Mouse (Mus musculus) hindbrain, embryonic 13.5 days (tissue): ENCODE results near the gene Npy4r. TPM values are rescaled to one million over a fixed set of nuclear protein-coding genes. Genes with fewer than 3 reads are reported as not detected.
A peak's percentile ranks its signal among the peaks of the same experiment; 100 is the strongest.

Experiments used
- ATAC-seq: fragments of 200-750 bp; cut with Nextera tagmentation; 2 replicates; pipeline ENCODE4 v1.8.0; 2017; ENCODE audit warnings: moderate TSS enrichment; ENCODE audit not compliant: low FRiP score
- H3K27ac ChIP-seq: fragments of 300-500 bp; sonication (generic); 2 replicates; pipeline ENCODE4 v1.5.1; 2015; ENCODE audit warnings: inconsistent platforms, mild to moderate bottlenecking, moderate library complexity
- H3K27me3 ChIP-seq: fragments of 300-500 bp; sonication (generic); 2 replicates; pipeline ENCODE4 v1.6.1; 2015; ENCODE audit warnings: mild to moderate bottlenecking, inconsistent platforms
- H3K36me3 ChIP-seq: fragments of 300-500 bp; sonication (generic); 2 replicates; pipeline ENCODE4 v1.6.1; 2015; ENCODE audit warnings: mild to moderate bottlenecking, inconsistent platforms
- H3K4me1 ChIP-seq: fragments of 300-500 bp; sonication (generic); replicated peaks from 2 replicates; pipeline ENCODE4 v1.6.1; 2015; ENCODE audit warnings: inconsistent platforms
- H3K4me2 ChIP-seq: fragments of 300-500 bp; sonication (generic); 2 replicates; pipeline ENCODE4 v1.6.1; 2015; ENCODE audit warnings: inconsistent platforms, mild to moderate bottlenecking, moderate library complexity
- H3K4me3 ChIP-seq: fragments of 300-500 bp; sonication (generic); 2 replicates; pipeline ENCODE4 v1.5.1; 2015; ENCODE audit warnings: mild to moderate bottlenecking, inconsistent platforms
- H3K9ac ChIP-seq: fragments of 300-500 bp; sonication (generic); 2 replicates; pipeline ENCODE4 v1.6.1; 2015; ENCODE audit warnings: mild to moderate bottlenecking, inconsistent platforms
- H3K9me3 ChIP-seq: fragments of 300-500 bp; sonication (generic); 2 replicates; pipeline ENCODE4 v1.6.1; 2016; ENCODE audit warnings: inconsistent platforms
- WGBS: fragments of 180-500 bp; shearing (Covaris S2); methylation state at CpG from one replicate; pipeline ENCODE4 v1.1.7; 2015; 5-methylcytosine and 5-hydroxymethylcytosine counted together
- polyA plus RNA-seq: library from polyadenylated mRNA; unstranded; fragments of >200 nt; fragmentation: Nextera tagmentation; extraction: Ambion mirVana; gene quantifications from 2 replicates; pipeline ENCODE4 v1.2.1, GENCODE M21; 2015

Npy4r gene
- polyA plus RNA-seq, 1 experiment from 2014 or later, result 0.18 TPM

GRCm38 (mm10) chr14:34107594-34107993, 44.7 kb downstream of the Npy4r start:
- ATAC-seq, result no peak
- no peaks in the 10 kb centered on the region for H3K27me3 ChIP-seq
- WGBS, result 83% methylated on average over 4 of the region's 4 CpGs

DNA sequence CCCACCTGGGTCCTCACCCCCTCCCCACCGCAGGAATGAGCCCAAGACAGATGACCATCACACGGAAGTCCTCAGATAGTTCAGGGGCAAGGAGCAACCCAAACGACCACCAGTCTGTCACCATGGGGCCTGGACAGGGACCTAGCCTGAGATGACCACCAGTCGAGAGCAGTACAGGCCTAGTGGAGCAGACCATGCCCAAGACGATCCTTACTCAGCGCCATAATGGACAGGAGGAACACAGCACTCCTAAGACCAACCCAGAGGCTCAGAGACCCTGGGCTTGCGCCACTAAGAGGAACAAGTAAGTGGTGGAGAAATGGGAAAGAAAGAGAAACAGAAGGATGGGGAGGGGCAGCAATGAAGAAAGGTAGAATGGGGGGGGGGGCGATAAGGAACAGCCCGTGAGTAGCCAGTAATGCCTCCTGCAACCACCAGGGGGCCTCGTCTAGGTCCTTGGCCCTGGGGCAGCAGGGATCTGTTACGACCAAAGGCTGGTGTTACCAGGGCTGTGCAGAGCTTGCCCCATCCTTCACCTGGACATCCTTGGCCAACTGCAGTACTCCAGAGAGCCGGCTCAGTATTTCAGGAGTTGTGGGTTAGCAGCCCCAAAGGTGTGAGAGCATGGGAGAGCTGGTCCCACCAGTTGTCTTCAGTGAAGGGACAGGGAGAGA, 45.8 kb downstream of the Npy4r start:
- H3K9me3 ChIP-seq, result no peaks in the 10 kb centered on the region
- H3K9ac ChIP-seq, result no peak overlapping the region
- no peaks in the 10 kb centered on the region for H3K27me3 ChIP-seq
- no peak overlapping the region for H3K27ac ChIP-seq
- no peaks in the 10 kb centered on the region for H3K4me1 ChIP-seq
- H3K36me3 ChIP-seq, result no peaks in the 10 kb centered on the region
- H3K4me3 ChIP-seq, result no peak overlapping the region
- ATAC-seq, result no peak
- no peak overlapping the region for H3K4me2 ChIP-seq
- 57% methylated on average over 11 of the region's 12 CpGs for WGBS

More at GRCm38 (mm10) chr14:34107594-34107993, 44.7 kb downstream of the Npy4r start:
- Histone ChIP-seq H3K9me3 (no peaks in the 10 kb centered on the region), H3K36me3 (no peaks in the 10 kb centered on the region), H3K27ac (no peak overlapping the region), H3K4me1 (no peaks in the 10 kb centered on the region), H3K9ac (no peak overlapping the region), H3K4me2 (no peak overlapping the region), H3K4me3 (no peak overlapping the region)

DNA sequence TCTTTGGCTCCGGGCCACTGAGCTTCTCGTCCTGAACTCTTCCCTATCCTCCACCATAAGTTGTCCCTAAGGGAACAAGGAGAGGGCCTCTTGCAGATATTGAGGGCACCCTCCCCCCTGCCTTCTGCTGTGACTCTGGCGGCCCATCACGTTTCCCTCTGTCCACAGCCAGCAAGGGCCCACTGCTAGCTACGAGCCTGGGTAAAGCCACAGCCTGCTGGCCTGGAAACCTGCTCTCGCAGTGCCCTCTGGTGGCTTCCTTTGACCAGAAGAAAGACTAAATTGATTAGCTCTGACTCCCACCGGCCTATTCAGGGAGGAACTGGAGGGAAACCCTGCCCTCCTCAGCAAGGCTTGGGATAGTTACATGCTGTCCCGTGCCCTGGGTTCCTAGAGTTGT, 47.4 kb downstream of the Npy4r start:
- Histone ChIP-seq H3K4me2 (no peak overlapping the region), H3K27me3 (no peaks in the 10 kb centered on the region), H3K36me3 (no peaks in the 10 kb centered on the region), H3K4me1 (no peaks in the 10 kb centered on the region), H3K4me3 (no peak overlapping the region), H3K9me3 (no peaks in the 10 kb centered on the region), H3K9ac (no peak overlapping the region), H3K27ac (no peak overlapping the region)
- WGBS, result 26% methylated on average over 8 of the region's 8 CpGs
- ATAC-seq, result 0 out of 2 replicates have a peak, but pooled peaks have one; percentile 24

DNA sequence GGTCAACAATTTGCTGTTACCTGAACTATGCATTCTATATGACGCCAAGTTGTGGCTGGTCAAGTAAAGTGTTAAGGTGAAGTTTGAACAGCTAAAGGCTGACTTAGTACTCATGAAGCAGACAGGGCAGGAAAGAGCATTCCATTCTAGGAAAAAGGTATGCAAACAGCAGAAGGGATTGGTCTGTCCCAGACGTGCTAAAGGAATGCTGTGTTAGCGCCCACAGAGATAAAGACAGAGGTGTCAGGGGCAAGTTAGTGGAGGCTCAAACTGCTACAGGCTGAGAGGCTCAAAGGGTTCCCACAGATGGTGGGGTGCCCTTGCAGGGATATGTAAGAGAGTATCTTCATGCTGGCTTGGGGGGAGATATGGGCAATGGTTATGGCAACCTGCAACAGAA, 48.4 kb downstream of the Npy4r start:
- Histone ChIP-seq H3K4me1 (no peaks in the 10 kb centered on the region), H3K9ac (no peak overlapping the region), H3K27ac (no peak overlapping the region), H3K4me3 (no peak overlapping the region), H3K9me3 (no peaks in the 10 kb centered on the region), H3K27me3 (no peaks in the 10 kb centered on the region), H3K4me2 (no peak overlapping the region), H3K36me3 (no peaks in the 10 kb centered on the region)
- 84% methylated on average over 3 of the region's 3 CpGs for WGBS
- ATAC-seq, result no peak

DNA sequence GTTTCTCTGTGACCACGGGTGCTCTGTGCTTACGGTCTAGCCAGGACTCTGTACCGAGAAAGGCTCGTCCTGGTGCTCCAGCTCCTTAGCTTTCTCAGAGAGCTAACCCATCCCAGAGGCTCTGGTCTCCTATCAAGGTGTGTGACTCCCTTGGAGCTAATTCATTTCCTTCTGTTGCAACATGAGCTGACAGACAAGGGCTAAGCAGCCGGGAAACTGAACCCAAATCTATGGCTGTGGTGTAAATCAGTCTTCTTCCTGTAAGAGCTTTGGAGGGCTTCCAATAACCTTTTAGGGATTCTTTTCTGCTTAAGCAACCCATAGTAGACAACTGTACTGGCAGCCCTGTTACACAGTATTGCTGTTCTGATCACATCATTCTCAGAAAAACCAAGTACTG, 49.7 kb downstream of the Npy4r start, which contains the start of gene A630023A22Rik:
Gene A630023A22Rik, minus strand, starts transcription at position 154 of the 400 bp plus-strand sequence.
- WGBS, result 82% methylated on average over 5 of the region's 5 CpGs
- no peak within 1 kb of the TSS for H3K4me3 ChIP-seq
- no peak for ATAC-seq

DNA sequence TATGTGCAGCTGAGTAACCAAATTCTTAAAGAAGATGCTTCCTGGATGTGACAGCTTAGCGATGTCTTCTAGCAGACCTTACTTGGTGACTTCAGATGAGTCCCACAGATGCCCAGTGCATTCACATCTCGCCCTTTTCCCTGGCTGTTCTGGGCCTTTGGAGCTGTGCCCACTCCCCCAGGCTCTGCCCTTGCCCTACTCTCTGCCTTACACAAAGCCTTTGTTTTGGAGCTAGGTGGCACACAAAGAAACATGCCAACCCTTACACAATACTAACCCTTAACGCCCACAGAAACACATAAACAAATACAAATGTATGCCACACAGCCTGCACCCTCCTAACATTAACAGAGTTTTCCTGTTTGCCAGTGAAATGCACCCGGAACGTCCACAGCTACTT, 56.1 kb downstream of the Npy4r start:
- Histone ChIP-seq H3K27ac (no peak overlapping the region), H3K9me3 (no peaks in the 10 kb centered on the region), H3K4me2 (no peak overlapping the region), H3K27me3 (no peaks in the 10 kb centered on the region), H3K36me3 (no peaks in the 10 kb centered on the region), H3K4me3 (no peak overlapping the region), H3K9ac (no peak overlapping the region), H3K4me1 (no peaks in the 10 kb centered on the region)
- no peak for ATAC-seq
- WGBS, result 70% methylated on average over 5 of the region's 5 CpGs

More for the DNA sequence above, 49.7 kb downstream of the Npy4r start, which contains the start of gene A630023A22Rik:
- Histone ChIP-seq H3K4me2 (no peak within 1 kb of the TSS), H3K9me3 (no peaks in the 10 kb centered on the region), H3K4me1 (no peaks in the 10 kb centered on the region), H3K36me3 (no peaks in the 10 kb centered on the region), H3K27me3 (no peaks in the 10 kb centered on the region), H3K9ac (no peak within 1 kb of the TSS), H3K27ac (no peak within 1 kb of the TSS)

Other genes starting within 250 kb of the Npy4r start
- 5.2 and 5.6 TPM in 2 replicates for gene Gdf10, start 228.9 kb downstream of the Npy4r start, polyA plus RNA-seq
- not detected in 2 replicates for gene Gdf2, start 211.4 kb downstream of the Npy4r start, polyA plus RNA-seq
- gene Rbp3, start 198.5 kb downstream of the Npy4r start, polyA plus RNA-seq, result not detected in 2 replicates
- gene Zfp488, start 173.7 kb downstream of the Npy4r start, polyA plus RNA-seq, result 0.32 and 0.41 TPM in 2 replicates
- not detected in 2 replicates for gene Gm30083, start 137.3 kb downstream of the Npy4r start, polyA plus RNA-seq
- not detected in 2 replicates for gene Gm5460, start 135.7 kb downstream of the Npy4r start, polyA plus RNA-seq
- not detected in 2 replicates for gene Antxrl, start 99.8 kb downstream of the Npy4r start, polyA plus RNA-seq
- gene Anxa8, start 66.5 kb downstream of the Npy4r start, polyA plus RNA-seq, result 0.14 TPM in 1 of 2 replicates, not detected in the other
- not detected in 2 replicates for gene A630023A22Rik, start 49.7 kb downstream of the Npy4r start, polyA plus RNA-seq
- gene Gprin2, start 49.2 kb upstream of the Npy4r start, polyA plus RNA-seq, result 4.8 and 5.5 TPM in 2 replicates
- 0.48 and 0.68 TPM in 2 replicates for gene Syt15, start 67.1 kb upstream of the Npy4r start, polyA plus RNA-seq
- gene Shld2, start 158.0 kb upstream of the Npy4r start, polyA plus RNA-seq, result 5.9 and 8.7 TPM in 2 replicates
- gene Glud1, start 158.2 kb upstream of the Npy4r start, polyA plus RNA-seq, result 88.5 and 100.0 TPM in 2 replicates
- not detected in 2 replicates for gene Fam25c, start 202.9 kb upstream of the Npy4r start, polyA plus RNA-seq
- 235 and 244 TPM in 2 replicates for gene Sncg, start 222.3 kb upstream of the Npy4r start, polyA plus RNA-seq
- 5.6 and 5.7 TPM in 2 replicates for gene Mmrn2, start 223.0 kb upstream of the Npy4r start, polyA plus RNA-seq